Mouse (Mus musculus): Measurements from ENCODE around the gene Enox1. TPM values are rescaled to one million over a fixed set of nuclear protein-coding genes. Genes with fewer than 3 reads are reported as not detected.

Gene Enox1
- total and polyA plus RNA-seq, 3 experiments: not detected

GRCm38 (mm10) chr14:77464782-77465181 is 308.2 kb downstream of the Enox1 start:
- dilution Hi-C loops (cut with MboI; ENCODE audit: extremely low pct_ligation_motif_present, extremely low pct_unique_long_range_greater_than_20kb, low sequenced_read_pairs) (no loop called here), in situ Hi-C loops (cut with MboI; ENCODE audit: low pct_ligation_motif_present, low pct_unique_long_range_greater_than_20kb, low sequenced_read_pairs) (no loop called here)
- Histone ChIP-seq H3K27me3 (replicated peaks) (no peaks in the 10 kb centered on the region), H3K4me3 (replicated peaks in 1 of 3; ENCODE audit: low read depth in 2 of 3, low read length in 2 of 3, poor library complexity in 1 of 3) (no peak overlapping the region), H3K4me1 (ENCODE audit: control insufficient read depth in 1 of 2, insufficient read depth in 2 of 2) (no peaks in the 10 kb centered on the region), H3K9ac (ENCODE audit: insufficient read depth, low read depth) (no peak overlapping the region), H3K27ac (ENCODE audit: insufficient read depth, low read depth) (no peak overlapping the region), H3K9me3 (replicated peaks; ENCODE audit: low read length) (peaks cover 61% of the 10 kb centered on the region), H3K36me3 (replicated peaks in 1 of 2; ENCODE audit: control insufficient read depth in 1 of 2, insufficient read depth in 1 of 2, low read length in 1 of 2) (no peaks in the 10 kb centered on the region), H3K79me2 (replicated peaks; ENCODE audit: control insufficient read depth, extremely low read depth, insufficient read depth, poor library complexity, severe bottlenecking) (no peaks in the 10 kb centered on the region), H3K4me2 (ENCODE audit: insufficient read depth, low read depth, poor library complexity, severe bottlenecking) (no peak overlapping the region)
- DNase-seq (ENCODE audit: extremely low read depth): no peak
- TF ChIP-seq KAT2A (IDR thresholded peaks at IDR 0.05; ENCODE audit: insufficient replicate concordance, low read length) (no peak), IRF4 (IDR thresholded peaks at IDR 0.05; ENCODE audit: low read depth, low read length) (no peak)

GRCm38 (mm10) chr14:77470577-77470976 is 314.0 kb downstream of the Enox1 start:
- dilution Hi-C loops (cut with MboI; ENCODE audit: extremely low pct_ligation_motif_present, extremely low pct_unique_long_range_greater_than_20kb, low sequenced_read_pairs): no loop called here

GRCm38 (mm10) chr14:77473501-77473900 is 316.9 kb downstream of the Enox1 start:
- in situ Hi-C loops (cut with MboI; ENCODE audit: low pct_ligation_motif_present, low pct_unique_long_range_greater_than_20kb, low sequenced_read_pairs) (no loop called here), dilution Hi-C loops (cut with MboI; ENCODE audit: extremely low pct_ligation_motif_present, extremely low pct_unique_long_range_greater_than_20kb, low sequenced_read_pairs) (no loop called here)
- peaks cover 72% of the 10 kb centered on the region for H3K9me3 ChIP-seq (replicated peaks; ENCODE audit: low read length)
- H3K27ac ChIP-seq (ENCODE audit: insufficient read depth, low read depth): no peak overlapping the region
- H3K4me3 ChIP-seq (replicated peaks in 1 of 3; ENCODE audit: low read depth in 2 of 3, low read length in 2 of 3, poor library complexity in 1 of 3): no peak overlapping the region
- DNase-seq (ENCODE audit: extremely low read depth): no peak
- no peaks in the 10 kb centered on the region for H3K4me1 ChIP-seq (ENCODE audit: control insufficient read depth in 1 of 2, insufficient read depth in 2 of 2)
- H3K9ac ChIP-seq (ENCODE audit: insufficient read depth, low read depth): no peak overlapping the region
- no peak overlapping the region for H3K4me2 ChIP-seq (ENCODE audit: insufficient read depth, low read depth, poor library complexity, severe bottlenecking)
- H3K27me3 ChIP-seq (replicated peaks): no peaks in the 10 kb centered on the region
- H3K79me2 ChIP-seq (replicated peaks; ENCODE audit: control insufficient read depth, extremely low read depth, insufficient read depth, poor library complexity, severe bottlenecking): no peaks in the 10 kb centered on the region
- TF ChIP-seq MYC (IDR thresholded peaks at IDR 0.05; ENCODE audit: low read depth, low read length) (no peak), MAFK (IDR thresholded peaks at IDR 0.05; ENCODE audit: insufficient replicate concordance, low read length) (no peak), KAT2A (IDR thresholded peaks at IDR 0.05; ENCODE audit: insufficient replicate concordance, low read length) (no peak), RCOR1 (conservative IDR thresholded peaks at IDR 0.05; ENCODE audit: low read depth, low read length) (no peak), E2F4 (IDR thresholded peaks at IDR 0.05; ENCODE audit: insufficient replicate concordance, low read depth, low read length) (no peak), TCF12 (IDR thresholded peaks at IDR 0.05; ENCODE audit: low read depth, low read length) (no peak), ZKSCAN1 (IDR thresholded peaks at IDR 0.05; ENCODE audit: borderline replicate concordance, low read depth, low read length) (no peak), CTCF (conservative IDR thresholded peaks at IDR 0.05 in 1 of 2, IDR thresholded peaks at IDR 0.05 in 1 of 2; ENCODE audit: low read depth in 2 of 2, low read length in 2 of 2) (no peak), CHD2 (IDR thresholded peaks at IDR 0.05; ENCODE audit: low read length) (no peak), HCFC1 (IDR thresholded peaks at IDR 0.05; ENCODE audit: low read depth, low read length) (no peak), ZMIZ1 (IDR thresholded peaks at IDR 0.05; ENCODE audit: low read depth, low read length) (no peak), NELFE (IDR thresholded peaks at IDR 0.05; ENCODE audit: low read depth, low read length) (no peak), NRF1 (IDR thresholded peaks at IDR 0.05; ENCODE audit: low read depth, low read length) (no peak), MEF2A (IDR thresholded peaks at IDR 0.05; ENCODE audit: borderline replicate concordance, low read depth, low read length) (no peak), TBP (conservative IDR thresholded peaks at IDR 0.05; ENCODE audit: low read depth, low read length) (no peak), CHD1 (IDR thresholded peaks at IDR 0.05; ENCODE audit: low read depth, low read length) (no peak), BHLHE40 (IDR thresholded peaks at IDR 0.05; ENCODE audit: low read depth, low read length) (no peak), PAX5 (IDR thresholded peaks at IDR 0.05; ENCODE audit: low read length) (no peak), ZNF384 (IDR thresholded peaks at IDR 0.05; ENCODE audit: low read depth, low read length) (no peak), UBTF (IDR thresholded peaks at IDR 0.05; ENCODE audit: low read depth, low read length) (no peak)
- no peaks in the 10 kb centered on the region for H3K36me3 ChIP-seq (replicated peaks in 1 of 2; ENCODE audit: control insufficient read depth in 1 of 2, insufficient read depth in 1 of 2, low read length in 1 of 2)

More at GRCm38 (mm10) chr14:77470577-77470976, 314.0 kb downstream of the Enox1 start:
- H3K4me2 ChIP-seq (ENCODE audit: insufficient read depth, low read depth, poor library complexity, severe bottlenecking): no peak overlapping the region
- TF ChIP-seq GABPA (IDR thresholded peaks at IDR 0.05; ENCODE audit: insufficient replicate concordance, low read depth, low read length): no peak
- TF ChIP-seq JUND (conservative IDR thresholded peaks at IDR 0.05; ENCODE audit: low read depth, low read length): no peak
- no peak for TF ChIP-seq KAT2A (IDR thresholded peaks at IDR 0.05; ENCODE audit: insufficient replicate concordance, low read length)
- TF ChIP-seq ZKSCAN1 (IDR thresholded peaks at IDR 0.05; ENCODE audit: borderline replicate concordance, low read depth, low read length): no peak
- no peak for TF ChIP-seq TBP (conservative IDR thresholded peaks at IDR 0.05; ENCODE audit: low read depth, low read length)
- no peak for TF ChIP-seq MAFK (IDR thresholded peaks at IDR 0.05; ENCODE audit: insufficient replicate concordance, low read length)
- TF ChIP-seq MAZ (IDR thresholded peaks at IDR 0.05; ENCODE audit: low read depth, low read length): no peak
- no peak for TF ChIP-seq ELF1 (IDR thresholded peaks at IDR 0.05; ENCODE audit: low read depth, low read length)
- no peak for TF ChIP-seq SIN3A (IDR thresholded peaks at IDR 0.05; ENCODE audit: low read length)
- no peak for TF ChIP-seq USF2 (conservative IDR thresholded peaks at IDR 0.05; ENCODE audit: low read depth, low read length)
- no peak for TF ChIP-seq MYC (IDR thresholded peaks at IDR 0.05; ENCODE audit: low read depth, low read length)
- H3K36me3 ChIP-seq (replicated peaks in 1 of 2; ENCODE audit: control insufficient read depth in 1 of 2, insufficient read depth in 1 of 2, low read length in 1 of 2): no peaks in the 10 kb centered on the region
- no peak overlapping the region for H3K4me3 ChIP-seq (replicated peaks in 1 of 3; ENCODE audit: low read depth in 2 of 3, low read length in 2 of 3, poor library complexity in 1 of 3)
- no peak for DNase-seq (ENCODE audit: extremely low read depth)
- H3K4me1 ChIP-seq (ENCODE audit: control insufficient read depth in 1 of 2, insufficient read depth in 2 of 2): no peaks in the 10 kb centered on the region
- in situ Hi-C loops (cut with MboI; ENCODE audit: low pct_ligation_motif_present, low pct_unique_long_range_greater_than_20kb, low sequenced_read_pairs): no loop called here
- H3K9me3 ChIP-seq (replicated peaks; ENCODE audit: low read length): peaks cover 67% of the 10 kb centered on the region
- no peaks in the 10 kb centered on the region for H3K27me3 ChIP-seq (replicated peaks)
- H3K27ac ChIP-seq (ENCODE audit: insufficient read depth, low read depth): no peak overlapping the region
- no peak overlapping the region for H3K9ac ChIP-seq (ENCODE audit: insufficient read depth, low read depth)
- H3K79me2 ChIP-seq (replicated peaks; ENCODE audit: control insufficient read depth, extremely low read depth, insufficient read depth, poor library complexity, severe bottlenecking): no peaks in the 10 kb centered on the region
